Mouse (Mus musculus): Measurements from ENCODE around the gene Abcg8. TPM values are rescaled to one million over a fixed set of nuclear protein-coding genes. Genes with fewer than 3 reads are reported as not detected.

Gene Abcg8
- total and polyA plus RNA-seq, 2 experiments = 65.5 to 115 TPM

DNA sequence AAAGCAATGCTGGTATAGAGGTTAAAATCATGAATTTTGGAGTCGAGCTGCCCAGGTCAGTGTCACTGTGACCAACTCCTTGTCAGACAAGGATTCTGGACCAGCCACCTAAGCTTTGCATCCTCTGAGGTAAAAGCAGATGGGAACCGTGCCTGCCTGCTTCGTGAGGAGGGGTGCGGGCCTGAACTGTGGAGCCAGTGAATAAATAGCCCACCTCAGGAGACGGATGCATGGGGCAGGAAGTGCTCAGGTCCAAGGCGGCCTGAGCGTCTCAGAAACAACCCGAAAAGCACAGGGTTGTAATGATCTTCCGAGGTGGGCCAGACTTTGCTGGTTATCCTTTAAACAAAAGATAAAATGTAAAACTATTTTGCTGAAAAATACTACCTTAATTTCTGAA lies 31.0 kb upstream of the Abcg8 start:
- Histone ChIP-seq H3K4me3 (ENCODE audit: insufficient read depth, low read depth, low read length) (no peak overlapping the region), H3K9ac (ENCODE audit: low read depth, low read length) (no peak overlapping the region), H3K36me3 (ENCODE audit: control insufficient read depth, insufficient read depth, low read length) (no peaks in the 10 kb centered on the region), H3K79me2 (ENCODE audit: control insufficient read depth, insufficient read depth, low read length) (no peaks in the 10 kb centered on the region), H3K4me1 (ENCODE audit: control insufficient read depth, insufficient read depth, low read length) (peaks cover 9% of the 10 kb centered on the region; the same call in 1 of the 2 replicates), H3K27me3 (ENCODE audit: control insufficient read depth, insufficient read depth, low read length) (no peaks in the 10 kb centered on the region), H3K27ac (replicated peaks; ENCODE audit: insufficient read depth, low read depth, low read length) (no peak overlapping the region)
- TF ChIP-seq CTCF (IDR thresholded peaks at IDR 0.05; ENCODE audit: low read depth, low read length) = no peak
- TF ChIP-seq POLR2A (IDR thresholded peaks at IDR 0.05; ENCODE audit: extremely low read depth, insufficient read depth, low read length) = no peak
- no peak for DNase-seq (ENCODE audit: extremely low read depth, low read depth, low spot score)
- 74% methylated on average over 9 of the region's 9 CpGs for WGBS

DNA sequence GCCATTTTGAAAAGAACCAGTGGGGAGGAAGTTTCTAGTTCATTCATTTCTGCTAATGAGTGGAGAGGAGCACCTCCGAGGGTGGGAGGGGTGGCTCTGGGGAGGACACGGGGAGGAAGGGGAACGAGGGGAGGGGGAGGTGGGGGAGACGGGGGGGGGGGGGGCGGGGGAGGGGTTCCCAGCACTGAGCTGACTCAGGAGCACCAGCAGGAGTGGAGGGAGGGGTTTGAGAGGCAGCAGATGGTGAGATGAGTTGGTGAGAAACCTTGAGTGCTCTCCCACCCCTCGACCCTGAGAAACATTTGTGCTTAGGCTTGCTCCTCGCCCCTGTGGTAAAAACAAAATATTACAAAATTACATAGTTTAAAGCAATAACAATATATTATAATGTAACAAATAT lies 30.2 kb upstream of the Abcg8 start:
- no peak overlapping the region for H3K4me3 ChIP-seq (ENCODE audit: insufficient read depth, low read depth, low read length)
- H3K27ac ChIP-seq (replicated peaks; ENCODE audit: insufficient read depth, low read depth, low read length) = no peak overlapping the region
- no peaks in the 10 kb centered on the region for H3K36me3 ChIP-seq (ENCODE audit: control insufficient read depth, insufficient read depth, low read length)
- no peaks in the 10 kb centered on the region for H3K27me3 ChIP-seq (ENCODE audit: control insufficient read depth, insufficient read depth, low read length)
- peaks cover 11% of the 10 kb centered on the region; the same call in 1 of the 2 replicates for H3K4me1 ChIP-seq (ENCODE audit: control insufficient read depth, insufficient read depth, low read length)
- DNase-seq (ENCODE audit: extremely low read depth, low read depth, low spot score) = no peak
- TF ChIP-seq POLR2A (IDR thresholded peaks at IDR 0.05; ENCODE audit: extremely low read depth, insufficient read depth, low read length) (no peak), CTCF (IDR thresholded peaks at IDR 0.05; ENCODE audit: low read depth, low read length) (no peak)
- 41% methylated on average over 5 of the region's 7 CpGs for WGBS
- no peaks in the 10 kb centered on the region for H3K79me2 ChIP-seq (ENCODE audit: control insufficient read depth, insufficient read depth, low read length)
- no peak overlapping the region for H3K9ac ChIP-seq (ENCODE audit: low read depth, low read length)

GRCm38 (mm10) chr17:84646477-84646876 lies 29.6 kb upstream of the Abcg8 start:
- TF ChIP-seq CTCF (IDR thresholded peaks at IDR 0.05; ENCODE audit: low read depth, low read length) (no peak), POLR2A (IDR thresholded peaks at IDR 0.05; ENCODE audit: extremely low read depth, insufficient read depth, low read length) (no peak)
- peaks cover 11% of the 10 kb centered on the region; the same call in 1 of the 2 replicates for H3K4me1 ChIP-seq (ENCODE audit: control insufficient read depth, insufficient read depth, low read length)
- H3K9ac ChIP-seq (ENCODE audit: low read depth, low read length) = no peak overlapping the region
- H3K27me3 ChIP-seq (ENCODE audit: control insufficient read depth, insufficient read depth, low read length) = no peaks in the 10 kb centered on the region
- H3K79me2 ChIP-seq (ENCODE audit: control insufficient read depth, insufficient read depth, low read length) = no peaks in the 10 kb centered on the region
- H3K36me3 ChIP-seq (ENCODE audit: control insufficient read depth, insufficient read depth, low read length) = no peaks in the 10 kb centered on the region
- H3K4me3 ChIP-seq (ENCODE audit: insufficient read depth, low read depth, low read length) = no peak overlapping the region
- DNase-seq (ENCODE audit: extremely low read depth, low read depth, low spot score) = no peak
- H3K27ac ChIP-seq (replicated peaks; ENCODE audit: insufficient read depth, low read depth, low read length) = no peak overlapping the region
- WGBS = 18% methylated on average over 2 of the region's 2 CpGs

GRCm38 (mm10) chr17:84647630-84648029 lies 28.5 kb upstream of the Abcg8 start:
- no peaks in the 10 kb centered on the region for H3K27me3 ChIP-seq (ENCODE audit: control insufficient read depth, insufficient read depth, low read length)
- H3K4me1 ChIP-seq (ENCODE audit: control insufficient read depth, insufficient read depth, low read length) = peaks cover 11% of the 10 kb centered on the region; the same call in 1 of the 2 replicates
- no peak overlapping the region for H3K9ac ChIP-seq (ENCODE audit: low read depth, low read length)
- DNase-seq (ENCODE audit: extremely low read depth, low read depth, low spot score) = peak; percentile 94
- no peak overlapping the region for H3K4me3 ChIP-seq (ENCODE audit: insufficient read depth, low read depth, low read length)
- no peaks in the 10 kb centered on the region for H3K79me2 ChIP-seq (ENCODE audit: control insufficient read depth, insufficient read depth, low read length)
- no peak overlapping the region for H3K27ac ChIP-seq (replicated peaks; ENCODE audit: insufficient read depth, low read depth, low read length)
- H3K36me3 ChIP-seq (ENCODE audit: control insufficient read depth, insufficient read depth, low read length) = no peaks in the 10 kb centered on the region
- TF ChIP-seq CTCF (IDR thresholded peaks at IDR 0.05; ENCODE audit: low read depth, low read length) = no peak
- no peak for TF ChIP-seq POLR2A (IDR thresholded peaks at IDR 0.05; ENCODE audit: extremely low read depth, insufficient read depth, low read length)
- 20% methylated on average over 4 of the region's 4 CpGs for WGBS

GRCm38 (mm10) chr17:84650302-84651017 lies 25.6 kb upstream of the Abcg8 start:
- H3K4me3 ChIP-seq (ENCODE audit: insufficient read depth, low read depth, low read length) = no peak overlapping the region
- WGBS = 20% methylated on average over 9 of the region's 9 CpGs
- no peaks in the 10 kb centered on the region for H3K79me2 ChIP-seq (ENCODE audit: control insufficient read depth, insufficient read depth, low read length)
- H3K27me3 ChIP-seq (ENCODE audit: control insufficient read depth, insufficient read depth, low read length) = no peaks in the 10 kb centered on the region
- H3K27ac ChIP-seq (replicated peaks; ENCODE audit: insufficient read depth, low read depth, low read length) = no peak overlapping the region
- DNase-seq (ENCODE audit: extremely low read depth, low read depth, low spot score) = peak; percentile 85
- no peak overlapping the region for H3K9ac ChIP-seq (ENCODE audit: low read depth, low read length)
- no peaks in the 10 kb centered on the region for H3K36me3 ChIP-seq (ENCODE audit: control insufficient read depth, insufficient read depth, low read length)
- peaks cover 11% of the 10 kb centered on the region for H3K4me1 ChIP-seq (ENCODE audit: control insufficient read depth, insufficient read depth, low read length)
- no peak for TF ChIP-seq CTCF (IDR thresholded peaks at IDR 0.05; ENCODE audit: low read depth, low read length)
- TF ChIP-seq POLR2A (IDR thresholded peaks at IDR 0.05; ENCODE audit: extremely low read depth, insufficient read depth, low read length) = no peak

GRCm38 (mm10) chr17:84653544-84653943 lies 22.6 kb upstream of the Abcg8 start:
- no peaks in the 10 kb centered on the region for H3K79me2 ChIP-seq (ENCODE audit: control insufficient read depth, insufficient read depth, low read length)
- no peak overlapping the region for H3K9ac ChIP-seq (ENCODE audit: low read depth, low read length)
- peaks cover 4% of the 10 kb centered on the region for H3K4me1 ChIP-seq (ENCODE audit: control insufficient read depth, insufficient read depth, low read length)
- TF ChIP-seq POLR2A (IDR thresholded peaks at IDR 0.05; ENCODE audit: extremely low read depth, insufficient read depth, low read length) (no peak), CTCF (IDR thresholded peaks at IDR 0.05; ENCODE audit: low read depth, low read length) (no peak)
- no peaks in the 10 kb centered on the region for H3K36me3 ChIP-seq (ENCODE audit: control insufficient read depth, insufficient read depth, low read length)
- H3K4me3 ChIP-seq (ENCODE audit: insufficient read depth, low read depth, low read length) = no peak overlapping the region
- no peaks in the 10 kb centered on the region for H3K27me3 ChIP-seq (ENCODE audit: control insufficient read depth, insufficient read depth, low read length)
- H3K27ac ChIP-seq (replicated peaks; ENCODE audit: insufficient read depth, low read depth, low read length) = no peak overlapping the region
- 41% methylated on average over 9 of the region's 9 CpGs for WGBS
- peak; percentile 76 for DNase-seq (ENCODE audit: extremely low read depth, low read depth, low spot score)

Measured in liver, adult 2 months (tissue).